Comparison of ENCODE assay signal across 9 mouse cellular contexts in the genomic region with DNA sequence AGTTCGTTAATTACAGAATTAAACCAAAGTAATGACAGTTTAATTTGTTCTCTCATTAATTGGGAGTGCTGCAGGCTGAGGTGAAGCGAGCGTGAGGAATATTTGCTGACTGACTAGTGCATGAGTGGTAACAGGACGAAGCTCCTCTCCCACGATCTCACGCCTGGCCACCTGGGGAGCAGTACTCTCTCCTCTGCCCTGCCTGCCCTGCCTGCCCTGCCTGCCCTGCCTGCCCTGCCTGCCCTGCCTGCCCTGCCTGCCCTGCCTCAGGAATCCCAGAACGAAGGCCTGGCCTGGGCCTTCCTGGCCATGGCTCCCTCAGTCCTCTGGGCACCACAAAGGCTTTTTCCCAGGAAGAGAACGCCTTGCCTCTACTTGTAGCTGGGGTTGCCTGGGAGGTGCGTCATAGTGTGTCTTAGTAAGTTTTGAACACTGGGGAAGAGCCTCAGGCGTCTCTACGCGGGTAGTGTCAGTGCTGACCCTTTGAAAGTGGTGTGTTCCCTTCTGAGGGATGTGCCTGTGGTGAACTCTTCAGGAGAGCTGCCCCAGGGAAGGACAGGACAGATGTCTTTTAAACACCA.
DNase-seq lines count a peak whose midpoint lies in the region; ATAC-seq and TF ChIP-seq lines count a peak whose summit lies in the region.
"Had no signal": no experiment of that assay in that cellular context is flagged by ENCODE, and none has a peak within 500 bp of the region (broad histone marks: within the 10 kb centered on the region; RNA-seq: fewer than 3 reads in every experiment).

No protein-coding gene starts in this region.

- peak overlapping the region; percentile 41 for H3K4me2 ChIP-seq in embryonic facial prominence, embryonic 11.5 days (ENCODE audit: low read depth, low read length)
- H3K4me2 ChIP-seq in intestine, postnatal 0 days (replicated peaks; ENCODE audit: low read depth), result peak overlapping the region; percentile 45; the same call in 1 of the 2 replicates
- peak overlapping the region; percentile 37 for H3K4me2 ChIP-seq in midbrain, embryonic 11.5 days

- H3K27ac ChIP-seq in heart, embryonic 10.5 days, result no peak overlapping the region
- H3K27ac ChIP-seq in embryonic facial prominence, embryonic 11.5 days (replicated peaks; ENCODE audit: low read depth, low read length), result no peak overlapping the region
- no peak overlapping the region for H3K27ac ChIP-seq in intestine, postnatal 0 days (ENCODE audit: low read depth, low read length)
- H3K27ac ChIP-seq in midbrain, embryonic 11.5 days (ENCODE audit: low read depth, low read length), result no peak overlapping the region; the same call in 1 of the 2 replicates

- no peak for DNase-seq in heart, embryonic 10.5 days (ENCODE audit: low spot score)
- DNase-seq in heart, postnatal 4 days, result no peak
- DNase-seq in embryonic facial prominence, embryonic 11.5 days (ENCODE audit: low spot score), result peak; percentile 18
- DNase-seq in midbrain, embryonic 11.5 days (ENCODE audit: low spot score, missing footprints), result peak; percentile 87
- no peak for DNase-seq in urinary bladder, postnatal 10 days (ENCODE audit: low spot score)
- DNase-seq in ovary, postnatal 36 days (ENCODE audit: low spot score), result no peak
- no peak for DNase-seq in spleen, postnatal 4 days (ENCODE audit: low spot score in 2 of 2)

- no peaks in the 10 kb centered on the region for H3K36me3 ChIP-seq in heart, embryonic 10.5 days
- no peaks in the 10 kb centered on the region for H3K36me3 ChIP-seq in embryonic facial prominence, embryonic 11.5 days (replicated peaks; ENCODE audit: control insufficient read depth, insufficient read depth, low read depth, low read length)
- no peaks in the 10 kb centered on the region for H3K36me3 ChIP-seq in intestine, postnatal 0 days (ENCODE audit: control insufficient read depth, insufficient read depth)
- H3K36me3 ChIP-seq in midbrain, embryonic 11.5 days (ENCODE audit: control insufficient read depth, insufficient read depth, low read length), result no peaks in the 10 kb centered on the region

- no peak for TF ChIP-seq CTCF in intestine, postnatal 0 days (IDR thresholded peaks at IDR 0.05; ENCODE audit: low read depth)

- H3K4me1 ChIP-seq in heart, embryonic 10.5 days, result peaks cover 20% of the 10 kb centered on the region
- H3K4me1 ChIP-seq in embryonic facial prominence, embryonic 11.5 days (ENCODE audit: control insufficient read depth, insufficient read depth, low read length), result peaks cover 2% of the 10 kb centered on the region; the same call in 1 of the 2 replicates
- H3K4me1 ChIP-seq in intestine, postnatal 0 days (replicated peaks; ENCODE audit: control insufficient read depth, insufficient read depth, low read length), result no peaks in the 10 kb centered on the region
- peaks cover 19% of the 10 kb centered on the region for H3K4me1 ChIP-seq in midbrain, embryonic 11.5 days (ENCODE audit: control insufficient read depth, insufficient read depth, low read length)

- H3K9ac ChIP-seq in embryonic facial prominence, embryonic 11.5 days (replicated peaks; ENCODE audit: low read length), result peak overlapping the region; percentile 33; the same call in 1 of the 2 replicates
- no peak overlapping the region for H3K9ac ChIP-seq in intestine, postnatal 0 days (ENCODE audit: low read depth, low read length)
- H3K9ac ChIP-seq in midbrain, embryonic 11.5 days (ENCODE audit: low read length), result peak overlapping the region; percentile 10

- no peak for ATAC-seq in embryonic facial prominence, embryonic 11.5 days (replicated peaks; ENCODE audit: insufficient number of reproducible peaks, low FRiP score, low TSS enrichment, low read depth)
- no peak for ATAC-seq in intestine, postnatal 0 days
- peak; percentile 43 for ATAC-seq in midbrain, embryonic 11.5 days (ENCODE audit: low FRiP score)

- H3K27me3 ChIP-seq in heart, embryonic 10.5 days (ENCODE audit: insufficient read depth, poor library complexity, severe bottlenecking), result peaks cover 16% of the 10 kb centered on the region
- no peaks in the 10 kb centered on the region; the same call in 1 of the 2 replicates for H3K27me3 ChIP-seq in embryonic facial prominence, embryonic 11.5 days (ENCODE audit: control insufficient read depth, insufficient read depth, low read length)
- H3K27me3 ChIP-seq in intestine, postnatal 0 days (replicated peaks; ENCODE audit: control insufficient read depth, insufficient read depth, low read length), result no peaks in the 10 kb centered on the region
- no peaks in the 10 kb centered on the region for H3K27me3 ChIP-seq in midbrain, embryonic 11.5 days (ENCODE audit: control insufficient read depth, insufficient read depth, low read length)

- 29% methylated on average over 12 of the region's 12 CpGs for WGBS in heart, embryonic 10.5 days
- WGBS in embryonic facial prominence, embryonic 11.5 days, result 19% methylated on average over 12 of the region's 12 CpGs
- WGBS in intestine, postnatal 0 days, result 61% methylated on average over 12 of the region's 12 CpGs
- 18% methylated on average over 12 of the region's 12 CpGs for WGBS in midbrain, embryonic 11.5 days

- peak overlapping the region; percentile 53 for H3K4me3 ChIP-seq in heart, embryonic 10.5 days
- peak overlapping the region; percentile 18 for H3K4me3 ChIP-seq in embryonic facial prominence, embryonic 11.5 days (ENCODE audit: low read depth, low read length)
- H3K4me3 ChIP-seq in intestine, postnatal 0 days (ENCODE audit: low read depth, low read length), result no peak overlapping the region
- peak overlapping the region; percentile 20; the same call in 1 of the 2 replicates for H3K4me3 ChIP-seq in midbrain, embryonic 11.5 days (ENCODE audit: low read depth, low read length)
- H3K4me3 ChIP-seq: myocyte had no signal

- H3K9me3 ChIP-seq in heart, embryonic 10.5 days, result no peaks in the 10 kb centered on the region
- no peaks in the 10 kb centered on the region for H3K9me3 ChIP-seq in embryonic facial prominence, embryonic 11.5 days (replicated peaks; ENCODE audit: control insufficient read depth, low read length)
- no peaks in the 10 kb centered on the region for H3K9me3 ChIP-seq in intestine, postnatal 0 days (ENCODE audit: control insufficient read depth)
- H3K9me3 ChIP-seq in midbrain, embryonic 11.5 days (ENCODE audit: control insufficient read depth, low read length), result no peaks in the 10 kb centered on the region

Comparison
In these comparisons a context has a peak if more than half of its experiments do, and no peak if none do; other contexts are left out.
1. DNase-seq: peak in embryonic facial prominence, embryonic 11.5 days (single experiment) and midbrain, embryonic 11.5 days (single experiment); none in heart, embryonic 10.5 days (single experiment), heart, postnatal 4 days (single experiment), urinary bladder, postnatal 10 days (single experiment), ovary, postnatal 36 days (single experiment) and spleen, postnatal 4 days (0 of 2).
2. Peak in every context shown above with its lines, with median percentiles within 50 percentile points of each other: H3K4me2 ChIP-seq.